Mouse (Mus musculus) colon, adult 2 months (tissue): Measurements from ENCODE around the gene Trip6. TPM values are rescaled to one million over a fixed set of nuclear protein-coding genes. Genes with fewer than 3 reads are reported as not detected.

ENCODE experiments used
- polyA plus RNA-seq: library from polyadenylated mRNA; depleted of rRNA; stranded (reverse); fragments of >200 nt; gene quantifications from 2 replicates; pipeline ENCODE4 v1.2.3, GENCODE M21; 2012; rRNA removed

The Trip6 gene
- polyA plus RNA-seq, result 34.6 and 35.4 TPM in 2 replicates

DNA sequence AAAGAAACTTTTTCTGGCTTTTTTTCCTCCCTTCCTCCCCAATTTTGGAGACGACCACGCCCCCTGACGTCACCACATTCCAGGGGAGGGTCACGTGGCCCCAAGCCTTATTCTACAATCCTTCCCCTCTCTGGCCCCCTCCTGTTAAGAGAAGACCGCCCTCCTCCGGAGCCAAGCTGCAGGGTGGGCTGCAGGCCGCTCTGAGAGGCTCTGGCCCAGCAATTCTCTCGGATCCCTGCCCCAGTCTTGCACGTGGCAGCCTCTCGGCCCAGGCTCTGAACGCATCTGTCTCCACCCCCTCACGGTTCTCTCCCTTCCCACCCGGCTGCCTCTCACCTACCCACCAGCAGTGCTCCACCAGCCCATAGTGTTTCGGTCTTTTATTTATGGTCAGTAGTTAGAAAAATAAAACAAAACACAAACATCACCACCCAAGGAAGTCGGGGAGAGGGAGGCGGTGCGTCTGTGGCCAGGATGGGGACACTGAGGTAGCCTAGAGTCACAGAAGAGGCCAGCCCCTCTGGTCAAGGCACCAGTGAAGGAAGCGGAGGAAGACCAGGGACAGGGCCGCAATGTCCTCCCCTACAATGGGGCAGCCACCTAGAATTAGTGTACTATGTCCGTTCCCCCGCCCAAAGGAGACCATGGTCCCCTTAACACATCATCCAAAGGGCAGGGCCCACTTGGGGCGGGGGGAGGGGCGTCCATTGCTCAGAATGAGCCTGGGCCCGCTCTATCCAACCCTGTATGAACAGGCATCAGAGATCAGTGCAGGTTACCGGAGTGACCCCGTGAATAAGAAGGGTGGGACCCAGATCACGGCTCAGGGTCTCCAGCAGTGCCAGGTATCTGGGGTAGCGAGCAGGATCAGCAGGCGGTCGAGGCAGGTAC lies at the start of gene Trip6:
Gene Trip6 (minus strand): TSS at position 212 of the 891 bp plus-strand sequence.

GRCm38 (mm10) chr5:137349384-137350204 lies 35.4 kb upstream of the Trip6 start, which contains the start of gene Ephb4:
Ephb4 (plus strand) TSS chr5:137350109.

DNA sequence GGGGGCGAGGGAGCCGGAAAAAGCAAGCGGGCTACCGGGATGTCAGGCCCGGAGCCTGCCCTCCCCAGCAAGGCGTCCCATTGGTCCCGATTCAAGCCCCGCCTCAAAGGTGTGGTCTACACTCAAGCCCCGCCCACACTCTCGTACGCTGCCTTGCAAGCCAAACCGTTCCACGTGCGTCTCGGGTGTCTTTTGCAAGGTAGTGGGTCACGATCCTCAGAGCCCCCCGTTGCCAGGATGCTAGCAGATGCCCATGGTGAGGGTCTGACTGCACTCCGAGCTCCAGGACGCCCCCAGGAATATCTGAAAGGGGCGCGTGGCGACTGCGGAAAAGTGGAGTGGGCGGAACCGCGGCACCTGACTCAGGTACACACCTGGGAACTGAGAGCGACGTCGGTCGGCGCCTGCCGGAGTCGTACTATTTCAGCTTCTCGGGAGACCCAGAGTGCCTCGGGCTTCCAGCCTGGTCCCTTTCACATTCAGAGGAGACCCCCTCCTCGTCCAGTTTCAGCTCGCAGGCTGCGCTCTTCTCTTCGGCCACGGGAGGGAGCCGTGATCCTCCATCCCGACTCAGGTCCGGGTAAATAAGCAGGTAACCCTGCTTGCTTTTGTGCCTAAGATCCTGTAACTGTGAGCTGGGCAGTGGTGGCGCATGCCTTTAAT lies 19.4 kb upstream of the Trip6 start, which contains the start of gene Slc12a9:
Gene Slc12a9 (minus strand): TSS at position 86 of the 663 bp plus-strand sequence.

DNA sequence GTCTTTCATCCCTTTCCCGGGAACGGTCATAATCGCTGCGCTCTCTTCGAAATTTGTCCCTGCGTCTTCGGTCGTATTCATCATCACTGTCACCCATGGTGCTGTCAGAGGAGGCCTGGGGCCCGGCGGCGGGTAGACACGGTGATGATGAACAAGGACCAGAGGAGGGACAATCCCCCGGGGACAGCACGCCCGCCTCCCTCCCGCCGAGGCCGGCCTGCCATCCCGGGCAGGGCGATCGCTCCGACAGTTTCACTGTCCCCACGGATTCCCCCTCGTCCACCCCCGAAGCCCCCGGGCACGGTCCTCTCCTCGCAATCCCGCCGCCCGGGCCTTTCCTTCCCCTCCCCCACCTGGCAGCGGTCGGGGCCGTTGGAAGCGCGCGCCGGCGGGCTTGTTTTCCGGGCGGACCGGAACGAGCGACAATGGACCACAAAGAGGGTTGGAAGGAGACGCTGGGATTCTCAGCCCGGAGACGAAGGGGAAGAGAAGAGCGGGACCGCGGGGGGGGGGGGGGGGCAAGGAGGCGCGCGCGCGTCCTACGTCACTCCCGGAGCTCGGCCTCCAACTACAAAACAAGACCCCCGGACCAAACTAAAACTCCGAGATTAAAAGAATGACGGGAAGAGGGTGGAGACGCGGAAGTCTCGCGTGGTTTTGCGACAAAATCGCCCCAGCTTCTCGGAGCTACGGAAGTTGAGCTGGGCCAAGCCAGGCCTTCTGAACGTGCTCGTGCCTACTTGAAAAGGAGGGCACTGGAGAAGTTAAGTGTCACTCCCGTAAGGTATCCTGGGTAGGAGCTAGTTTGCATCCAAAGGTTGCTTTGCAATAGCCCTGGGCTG lies 6.9 kb downstream of the Trip6 start, which contains the start of gene Srrt:
Gene Srrt (minus strand): TSS at position 604 of the 842 bp plus-strand sequence.

DNA sequence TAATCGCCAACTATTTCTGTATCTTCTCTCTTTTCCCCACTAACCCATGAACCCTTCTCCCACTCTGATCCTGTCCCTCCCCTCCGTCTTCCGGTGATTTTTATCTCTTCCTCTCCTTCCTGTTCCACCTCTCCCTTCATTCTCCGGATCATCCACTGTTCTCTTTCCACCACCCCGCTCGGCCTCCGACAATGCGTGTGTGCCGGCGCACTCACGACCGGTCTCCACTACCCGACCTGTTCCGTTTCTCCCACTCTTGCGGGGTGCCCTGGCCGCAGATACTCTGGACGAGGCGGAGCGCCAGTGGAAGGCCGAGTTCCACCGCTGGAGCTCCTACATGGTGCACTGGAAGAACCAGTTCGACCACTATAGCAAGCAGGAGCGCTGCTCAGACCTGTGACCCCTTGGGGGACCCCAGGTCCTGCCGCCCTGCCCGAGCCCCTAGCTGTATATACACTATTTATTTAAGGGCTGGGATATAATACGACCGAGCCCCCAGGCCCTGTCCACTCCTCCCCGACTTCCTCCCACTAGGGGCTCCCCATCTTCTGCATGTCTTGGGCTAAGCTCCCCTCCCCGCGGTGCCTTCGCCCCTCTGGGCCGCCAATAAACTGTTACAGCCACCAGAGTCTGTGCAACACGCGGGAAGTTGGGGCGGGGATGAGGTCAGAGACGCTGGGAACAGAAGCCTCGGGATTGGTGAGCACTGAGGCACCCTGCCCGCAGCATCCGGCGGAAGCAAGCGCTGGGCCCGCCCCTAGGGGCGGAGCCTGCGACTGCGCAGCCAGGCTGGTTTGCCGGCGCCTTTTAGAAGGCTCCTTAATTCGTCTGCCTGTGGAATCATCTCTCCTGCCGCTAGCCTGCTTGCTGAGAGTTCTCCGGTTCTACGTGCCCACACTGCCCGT lies 20.1 kb downstream of the Trip6 start, which contains the start of gene Ufsp1:
Gene Ufsp1 (plus strand): TSS at position 791 of the 905 bp plus-strand sequence.

GRCm38 (mm10) chr5:137287032-137287952 lies 26.9 kb downstream of the Trip6 start, which contains the start of gene Ache:
Ache (plus strand) TSS chr5:137287519.

Other genes starting within 250 kb of the Trip6 start
- 2.0 and 4.1 TPM in 2 replicates for gene Serpine1, start 242.1 kb downstream of the Trip6 start, polyA plus RNA-seq
- gene Trim56, start 198.2 kb downstream of the Trip6 start, polyA plus RNA-seq, result 15.4 and 16.4 TPM in 2 replicates
- gene Muc3, start 165.1 kb downstream of the Trip6 start, polyA plus RNA-seq, result 959 and 1,230 TPM in 2 replicates
- gene Muc3a, start 102.0 kb downstream of the Trip6 start, polyA plus RNA-seq, result 143 and 195 TPM in 2 replicates
- gene Ache, start 26.9 kb downstream of the Trip6 start, polyA plus RNA-seq, result 23.7 and 25.2 TPM in 2 replicates
- gene Ufsp1, start 19.8 kb downstream of the Trip6 start, polyA plus RNA-seq, result 26.9 and 29.9 TPM in 2 replicates
- 108 and 120 TPM in 2 replicates for gene Srrt, start 6.7 kb downstream of the Trip6 start, polyA plus RNA-seq
- 21.2 and 27.5 TPM in 2 replicates for gene Slc12a9, start 19.2 kb upstream of the Trip6 start, polyA plus RNA-seq
- 84.2 and 85.0 TPM in 2 replicates for gene Ephb4, start 35.7 kb upstream of the Trip6 start, polyA plus RNA-seq
- gene Zan, start 162.7 kb upstream of the Trip6 start, polyA plus RNA-seq, result 22.4 and 26.3 TPM in 2 replicates
- 40.2 and 51.9 TPM in 2 replicates for gene Pop7, start 188.1 kb upstream of the Trip6 start, polyA plus RNA-seq
- gene Gigyf1, start 204.1 kb upstream of the Trip6 start, polyA plus RNA-seq, result 27.8 and 28.4 TPM in 2 replicates
- not detected in 2 replicates for gene Epo, start 218.8 kb upstream of the Trip6 start, polyA plus RNA-seq
- gene Gnb2, start 219.1 kb upstream of the Trip6 start, polyA plus RNA-seq, result 1,263 and 1,764 TPM in 2 replicates
- gene Actl6b, start 239.1 kb upstream of the Trip6 start, polyA plus RNA-seq, result 1.6 and 2.3 TPM in 2 replicates